Mouse (Mus musculus) urinary bladder, postnatal 25 days (tissue): ENCODE measurements around the gene Gm1553.

Experiments
- DNase-seq: peaks from one replicate; pipeline ENCODE4 v3.0.0; 2022; ENCODE audit warnings: low spot score

Gene Gm1553

DNA sequence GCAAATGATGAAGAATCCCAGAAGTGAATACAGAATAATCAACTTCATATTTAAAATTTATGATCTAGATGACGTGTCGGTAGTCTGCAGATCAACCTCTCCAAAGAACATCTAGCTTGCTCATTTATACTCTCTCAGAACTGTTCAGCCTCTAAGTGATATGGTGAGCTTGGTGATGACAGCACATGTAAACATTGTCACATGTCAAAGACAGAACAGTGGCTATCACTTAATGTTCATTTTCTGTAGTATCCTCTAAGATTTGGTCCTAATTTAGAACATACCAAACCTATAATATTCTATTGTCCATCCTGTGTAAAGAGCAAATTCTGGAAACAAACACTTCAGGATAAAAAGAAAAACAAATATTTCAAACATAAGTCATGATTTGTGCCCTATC lies at the start of gene Gm1553:
Gene Gm1553 (minus strand): TSS at position 101 of the 400 bp plus-strand sequence.
- DNase-seq: no peak
